Mouse (Mus musculus) forebrain, embryonic 12.5 days (tissue): ENCODE data around the gene Zfp385a. TPM values are rescaled to one million over a fixed set of nuclear protein-coding genes. Genes with fewer than 3 reads are reported as not detected.

Experiments
- ATAC-seq: fragments of 200-750 bp; cut with Nextera tagmentation; 2 replicates; pipeline ENCODE4 v1.8.0; 2017; ENCODE audit warnings: moderate TSS enrichment; ENCODE audit not compliant: low FRiP score
- H3K27ac ChIP-seq: fragments of 300-500 bp; sonication (generic); 2 replicates; pipeline ENCODE4 v1.5.1; 2016; ENCODE audit warnings: mild to moderate bottlenecking
- H3K27me3 ChIP-seq: fragments of 300-500 bp; sonication (generic); 2 replicates; pipeline ENCODE4 v1.6.1; 2016; ENCODE audit warnings: mild to moderate bottlenecking
- H3K36me3 ChIP-seq: fragments of 300-500 bp; sonication (generic); replicated peaks from 2 replicates; pipeline ENCODE4 v1.6.1; 2016; ENCODE audit warnings: mild to moderate bottlenecking
- H3K4me1 ChIP-seq: fragments of 300-500 bp; sonication (generic); 2 replicates; pipeline ENCODE4 v1.6.1; 2016
- H3K4me2 ChIP-seq: fragments of 300-500 bp; sonication (generic); 2 replicates; pipeline ENCODE4 v1.6.1; 2016; ENCODE audit warnings: mild to moderate bottlenecking, moderate library complexity
- H3K4me3 ChIP-seq: fragments of 300-500 bp; sonication (generic); replicated peaks from 2 replicates; pipeline ENCODE4 v1.5.1; 2016; ENCODE audit warnings: mild to moderate bottlenecking
- H3K9ac ChIP-seq: fragments of 300-500 bp; sonication (generic); 2 replicates; pipeline ENCODE4 v1.6.1; 2016; ENCODE audit warnings: mild to moderate bottlenecking
- H3K9me3 ChIP-seq: fragments of 300-500 bp; sonication (generic); 2 replicates; pipeline ENCODE4 v1.6.1; 2016
- WGBS: fragments of 180-500 bp; shearing (Covaris S2); methylation state at CpG from one replicate; pipeline ENCODE4 v1.1.7; 2016; 5-methylcytosine and 5-hydroxymethylcytosine counted together
- polyA plus RNA-seq: library from polyadenylated mRNA; unstranded; fragments of >200 nt; fragmentation: Nextera tagmentation; extraction: Ambion mirVana; gene quantifications from 2 replicates; pipeline ENCODE4 v1.2.1, GENCODE M21; 2016

The Zfp385a gene
- polyA plus RNA-seq, 1 experiment from 2014 or later, result 16.1 TPM

- Histone ChIP-seq H3K4me1 (peaks cover 39% of the 10 kb centered on the region), H3K36me3 (peaks cover 10% of the 10 kb centered on the region; the same call in 1 of the 2 replicates), H3K4me2 (no peak overlapping the region), H3K27me3 (peaks cover 42% of the 10 kb centered on the region), H3K9me3 (no peaks in the 10 kb centered on the region), H3K4me3 (no peak overlapping the region), H3K27ac (no peak overlapping the region), H3K9ac (no peak overlapping the region)
- ATAC-seq, result no peak
- WGBS, result 63% methylated on average over 3 of the region's 3 CpGs
These were observed 3.1 kb upstream of the Zfp385a start for GRCm38 (mm10) chr15:103343008-103343407.

- H3K9ac ChIP-seq, result no peak overlapping the region
- H3K9me3 ChIP-seq, result no peaks in the 10 kb centered on the region
- H3K36me3 ChIP-seq, result peaks cover 10% of the 10 kb centered on the region; the same call in 1 of the 2 replicates
- H3K27ac ChIP-seq, result no peak overlapping the region
- no peak overlapping the region for H3K4me3 ChIP-seq
- no peak overlapping the region for H3K4me2 ChIP-seq
- peaks cover 41% of the 10 kb centered on the region for H3K4me1 ChIP-seq
- H3K27me3 ChIP-seq, result peaks cover 48% of the 10 kb centered on the region
- WGBS, result 15% methylated on average over 4 of the region's 4 CpGs
- peak; percentile 42; the same call in 1 of the 2 replicates for ATAC-seq
These were observed 2.5 kb upstream of the Zfp385a start for GRCm38 (mm10) chr15:103342415-103342814.

GRCm38 (mm10) chr15:103341547-103341946 lies 1.7 kb upstream of the Zfp385a start:
- peaks cover 10% of the 10 kb centered on the region; the same call in 1 of the 2 replicates for H3K36me3 ChIP-seq
- ATAC-seq, result no peak
- no peak overlapping the region for H3K4me3 ChIP-seq
- no peak overlapping the region for H3K9ac ChIP-seq
- H3K27me3 ChIP-seq, result peaks cover 54% of the 10 kb centered on the region
- 37% methylated on average over 8 of the region's 8 CpGs for WGBS
- H3K9me3 ChIP-seq, result no peaks in the 10 kb centered on the region
- no peak overlapping the region for H3K4me2 ChIP-seq
- H3K27ac ChIP-seq, result no peak overlapping the region
- peaks cover 45% of the 10 kb centered on the region for H3K4me1 ChIP-seq

GRCm38 (mm10) chr15:103340786-103341185 lies 893 bp upstream of the Zfp385a start:
- Histone ChIP-seq H3K27ac (no peak overlapping the region), H3K4me3 (no peak overlapping the region), H3K36me3 (peaks cover 10% of the 10 kb centered on the region; the same call in 1 of the 2 replicates), H3K9ac (no peak overlapping the region), H3K27me3 (peaks cover 54% of the 10 kb centered on the region), H3K4me2 (peak overlapping the region; percentile 91), H3K9me3 (no peaks in the 10 kb centered on the region), H3K4me1 (peaks cover 46% of the 10 kb centered on the region)
- 16% methylated on average over 4 of the region's 4 CpGs for WGBS
- no peak for ATAC-seq

- Histone ChIP-seq H3K27ac (no peak overlapping the region), H3K4me1 (peaks cover 60% of the 10 kb centered on the region)
- 4% methylated on average over 23 of the region's 31 CpGs for WGBS
These were observed 530 bp downstream of the Zfp385a start for GRCm38 (mm10) chr15:103339166-103339960.

GRCm38 (mm10) chr15:103338829-103339165 lies 1.1 kb downstream of the Zfp385a start:
- H3K4me1 ChIP-seq, result peaks cover 65% of the 10 kb centered on the region
- no peaks in the 10 kb centered on the region for H3K36me3 ChIP-seq
- no peaks in the 10 kb centered on the region for H3K9me3 ChIP-seq
- peaks cover 68% of the 10 kb centered on the region for H3K27me3 ChIP-seq
- H3K4me3 ChIP-seq, result peak overlapping the region; percentile 58; the same call in 1 of the 2 replicates
- peak overlapping the region; percentile 91 for H3K4me2 ChIP-seq
- WGBS, result 34% methylated on average over 4 of the region's 4 CpGs
- no peak for ATAC-seq
- peak overlapping the region; percentile 59; the same call in 1 of the 2 replicates for H3K9ac ChIP-seq
- H3K27ac ChIP-seq, result no peak overlapping the region

More at GRCm38 (mm10) chr15:103339166-103339960, 530 bp downstream of the Zfp385a start:
- Histone ChIP-seq H3K27me3 (peaks cover 67% of the 10 kb centered on the region), H3K9me3 (no peaks in the 10 kb centered on the region), H3K4me3 (peak overlapping the region; percentile 58), H3K36me3 (peaks cover 2% of the 10 kb centered on the region; the same call in 1 of the 2 replicates), H3K9ac (peak overlapping the region; percentile 59), H3K4me2 (peak overlapping the region; percentile 91)
- ATAC-seq, result peak; percentile 31

GRCm38 (mm10) chr15:103336996-103337667 lies 2.8 kb downstream of the Zfp385a start:
- no peaks in the 10 kb centered on the region for H3K36me3 ChIP-seq
- H3K4me3 ChIP-seq, result no peak overlapping the region
- ATAC-seq, result no peak
- H3K4me1 ChIP-seq, result peaks cover 80% of the 10 kb centered on the region
- WGBS, result 16% methylated on average over 11 of the region's 11 CpGs
- peaks cover 70% of the 10 kb centered on the region for H3K27me3 ChIP-seq
- no peak overlapping the region for H3K4me2 ChIP-seq
- H3K9me3 ChIP-seq, result no peaks in the 10 kb centered on the region
- no peak overlapping the region for H3K9ac ChIP-seq
- H3K27ac ChIP-seq, result no peak overlapping the region

- H3K27ac ChIP-seq, result 0 out of 2 replicates have a peak overlapping the region, but pooled peaks have one; percentile 25
- 31% methylated on average over 7 of the region's 7 CpGs for WGBS
These were observed 4.2 kb downstream of the Zfp385a start for GRCm38 (mm10) chr15:103335488-103336235.

GRCm38 (mm10) chr15:103335040-103335439 lies 4.9 kb downstream of the Zfp385a start:
- Histone ChIP-seq H3K27ac (no peak overlapping the region), H3K9ac (no peak overlapping the region), H3K4me2 (no peak overlapping the region), H3K4me3 (no peak overlapping the region), H3K36me3 (no peaks in the 10 kb centered on the region), H3K4me1 (peaks cover 62% of the 10 kb centered on the region), H3K27me3 (peaks cover 49% of the 10 kb centered on the region), H3K9me3 (no peaks in the 10 kb centered on the region)
- 56% methylated on average over 3 of the region's 3 CpGs for WGBS
- no peak for ATAC-seq

More at GRCm38 (mm10) chr15:103335488-103336235, 4.2 kb downstream of the Zfp385a start:
- no peaks in the 10 kb centered on the region for H3K9me3 ChIP-seq
- H3K4me2 ChIP-seq, result no peak overlapping the region
- ATAC-seq, result no peak
- H3K4me3 ChIP-seq, result no peak overlapping the region
- H3K36me3 ChIP-seq, result no peaks in the 10 kb centered on the region
- peaks cover 56% of the 10 kb centered on the region for H3K27me3 ChIP-seq
- no peak overlapping the region for H3K9ac ChIP-seq
- peaks cover 68% of the 10 kb centered on the region for H3K4me1 ChIP-seq

- H3K4me1 ChIP-seq, result peaks cover 53% of the 10 kb centered on the region
- 0 out of 2 replicates have a peak overlapping the region, but pooled peaks have one; percentile 8 for H3K4me2 ChIP-seq
- WGBS, result 7% methylated on average over 2 of the region's 2 CpGs
- ATAC-seq, result peak; percentile 50
- H3K9ac ChIP-seq, result 0 out of 2 replicates have a peak overlapping the region, but pooled peaks have one; percentile 8
- H3K4me3 ChIP-seq, result no peak overlapping the region
- peaks cover 41% of the 10 kb centered on the region for H3K27me3 ChIP-seq
- H3K27ac ChIP-seq, result no peak overlapping the region
- no peaks in the 10 kb centered on the region for H3K36me3 ChIP-seq
- H3K9me3 ChIP-seq, result no peaks in the 10 kb centered on the region
These were observed 5.7 kb downstream of the Zfp385a start for GRCm38 (mm10) chr15:103334194-103334593.

GRCm38 (mm10) chr15:103333738-103334137 lies 6.2 kb downstream of the Zfp385a start:
- Histone ChIP-seq H3K4me1 (peaks cover 50% of the 10 kb centered on the region), H3K36me3 (no peaks in the 10 kb centered on the region), H3K9me3 (no peaks in the 10 kb centered on the region), H3K9ac (no peak overlapping the region), H3K27me3 (peaks cover 36% of the 10 kb centered on the region), H3K4me2 (0 out of 2 replicates have a peak overlapping the region, but pooled peaks have one; percentile 8), H3K27ac (no peak overlapping the region), H3K4me3 (no peak overlapping the region)
- ATAC-seq, result peak; percentile 18
- 45% methylated on average over 5 of the region's 5 CpGs for WGBS
